ENCODE assay signal across 23 mouse cellular contexts in genomic region chr4:86561061-86561460, GRCm38 (mm10). TPM values are rescaled to one million over a fixed set of nuclear protein-coding genes. Genes with fewer than 3 reads are reported as not detected.
"Had no signal": no experiment of that assay in that cellular context is flagged by ENCODE, and none has a peak within 500 bp of the region (broad histone marks: within the 10 kb centered on the region; RNA-seq: fewer than 3 reads in every experiment).

No protein-coding gene starts in this region.

- DNase-seq: right cerebral cortex, adult 18-20 months; right cerebral cortex, postnatal 14 days; right cerebral cortex, postnatal 25 days; right cerebral cortex, postnatal 4 days; spleen, adult 18-20 months; thymus, adult 18-20 months; thymus, adult 2 months; thymus, postnatal 14 days; thymus, postnatal 25 days; thymus, postnatal 36 days; thymus, postnatal 4 days had no signal

- H3K4me3 ChIP-seq: neural tube, embryonic 12.5 days; neural tube, embryonic 13.5 days; neural tube, embryonic 15.5 days; stomach, embryonic 15.5 days had no signal

- H3K27me3 ChIP-seq: neural tube, embryonic 12.5 days; neural tube, embryonic 13.5 days; neural tube, embryonic 15.5 days; stomach, embryonic 15.5 days had no signal

- H3K4me1 ChIP-seq: neural tube, embryonic 12.5 days; neural tube, embryonic 13.5 days; neural tube, embryonic 15.5 days; stomach, embryonic 15.5 days had no signal

- H3K36me3 ChIP-seq: neural tube, embryonic 12.5 days; neural tube, embryonic 13.5 days; neural tube, embryonic 15.5 days; stomach, embryonic 15.5 days had no signal

- H3K27ac ChIP-seq: neural tube, embryonic 12.5 days; neural tube, embryonic 13.5 days; neural tube, embryonic 15.5 days; stomach, embryonic 15.5 days; stomach, postnatal 0 days had no signal

RNA-seq across cellular contexts. Expression of gene Saxo1, which starts 2.9 kb away (rescaled TPM):
- total RNA-seq: neutrophil, adult 5-6 weeks had no signal
- polyA plus RNA-seq: neural tube, embryonic 12.5 days; neural tube, embryonic 13.5 days; neural tube, embryonic 14.5 days; neural tube, embryonic 15.5 days; small intestine, adult 2 months; spleen, adult 2 months; stomach, embryonic 14.5 days; stomach, postnatal 0 days; thymus, postnatal 0 days; urinary bladder, adult 2 months had no signal
